In the genomic region with DNA sequence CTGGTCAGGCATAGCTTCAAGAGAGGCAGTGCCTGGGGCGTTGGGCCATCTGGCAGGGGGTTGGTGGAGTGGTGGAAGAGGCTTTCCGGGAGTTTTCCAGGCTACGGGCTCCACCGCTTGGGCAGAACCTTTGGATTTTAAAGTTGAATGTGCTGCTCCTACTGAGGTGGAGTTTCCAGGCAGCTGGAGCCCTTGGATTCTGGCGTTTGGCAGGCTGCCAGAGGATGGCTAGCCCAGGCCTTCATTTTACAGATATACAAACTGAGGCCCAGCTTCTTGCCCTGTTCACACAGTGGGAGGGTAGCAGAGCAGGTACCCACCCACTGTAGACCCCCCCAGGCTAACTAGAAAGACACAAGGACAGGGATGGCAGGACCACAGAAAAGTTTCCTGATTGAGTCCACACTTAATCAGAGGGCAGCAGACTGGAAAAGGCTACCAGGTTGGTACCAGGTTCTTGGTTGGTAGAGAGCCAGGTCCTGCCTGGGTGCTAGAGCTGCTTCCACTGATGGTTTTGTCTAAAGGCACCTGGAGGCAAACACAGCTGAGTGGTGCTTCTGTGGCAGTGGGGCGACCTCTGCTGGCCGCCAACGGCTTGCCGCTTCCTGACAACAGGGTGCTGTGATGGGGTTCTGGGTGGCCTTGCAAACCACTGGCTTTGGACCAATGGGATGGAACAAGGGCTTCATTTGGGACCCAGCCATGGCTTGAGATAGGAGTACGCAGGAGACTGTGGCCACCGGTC, we compare ENCODE assay signal across 8 mouse cellular contexts.
DNase-seq lines count a peak whose midpoint lies in the region; ATAC-seq lines count a peak whose summit lies in the region.

No protein-coding gene starts in this region.

- peak overlapping the region; percentile 81 for H3K27ac ChIP-seq in hindbrain, embryonic 14.5 days

- peak overlapping the region; percentile 16; the same call in 1 of the 2 replicates for H3K9ac ChIP-seq in hindbrain, embryonic 14.5 days

- H3K9me3 ChIP-seq in hindbrain, embryonic 14.5 days (ENCODE audit: control insufficient read depth, low read length), result no peaks in the 10 kb centered on the region

- 23% methylated on average over 11 of the region's 11 CpGs for WGBS in hindbrain, embryonic 14.5 days

- no peak overlapping the region for H3K4me3 ChIP-seq in hindbrain, embryonic 14.5 days (replicated peaks; ENCODE audit: low read length)

- no peaks in the 10 kb centered on the region for H3K27me3 ChIP-seq in hindbrain, embryonic 14.5 days (ENCODE audit: control insufficient read depth, insufficient read depth, low read length)

- peaks cover 39% of the 10 kb centered on the region for H3K4me1 ChIP-seq in hindbrain, embryonic 14.5 days (replicated peaks; ENCODE audit: control insufficient read depth, insufficient read depth, low read length)

- ATAC-seq in hindbrain, embryonic 14.5 days (ENCODE audit: low FRiP score), result peak; percentile 73

- peak; percentile 74 for DNase-seq in R1 (ENCODE audit: low read depth, low spot score)
- peak; percentile 93 to 95 for DNase-seq in cerebellum, postnatal 25 days
- peak; percentile 84 to 90 for DNase-seq in frontal cortex, postnatal 36 days (ENCODE audit: low spot score in 2 of 2)
- DNase-seq in hindbrain, embryonic 14.5 days (ENCODE audit: low spot score), result peak; percentile 83
- DNase-seq in layer of hippocampus, postnatal 25 days (ENCODE audit: extremely low spot score in 1 of 2, low spot score in 1 of 2), result peak; percentile 82 to 95
- peak; percentile 90 for DNase-seq in lung, postnatal 14 days
- peak; percentile 86 for DNase-seq in retina, embryonic 14.5 days (ENCODE audit: low spot score)
- peak; percentile 86 to 88 for DNase-seq in thymus, postnatal 36 days

- H3K36me3 ChIP-seq in hindbrain, embryonic 14.5 days (replicated peaks; ENCODE audit: control insufficient read depth, insufficient read depth), result 0 out of 2 replicates have a peak, but pooled peaks cover 3% of the 10 kb centered on the region

- 0 out of 2 replicates have a peak overlapping the region, but pooled peaks have one; percentile 0 for H3K4me2 ChIP-seq in hindbrain, embryonic 14.5 days (replicated peaks)
